Mouse (Mus musculus) cerebellum, postnatal 14 days (tissue): ENCODE results near the gene Usp25.
A peak's percentile ranks its signal among the peaks of the same experiment; 100 is the strongest.

Experiments
- DNase-seq, 2 experiments: peaks; one replicate each; pipeline ENCODE4 v3.0.0; 2021; ENCODE audit warnings: mixed read lengths in 2 of 2

The Usp25 gene

DNA sequence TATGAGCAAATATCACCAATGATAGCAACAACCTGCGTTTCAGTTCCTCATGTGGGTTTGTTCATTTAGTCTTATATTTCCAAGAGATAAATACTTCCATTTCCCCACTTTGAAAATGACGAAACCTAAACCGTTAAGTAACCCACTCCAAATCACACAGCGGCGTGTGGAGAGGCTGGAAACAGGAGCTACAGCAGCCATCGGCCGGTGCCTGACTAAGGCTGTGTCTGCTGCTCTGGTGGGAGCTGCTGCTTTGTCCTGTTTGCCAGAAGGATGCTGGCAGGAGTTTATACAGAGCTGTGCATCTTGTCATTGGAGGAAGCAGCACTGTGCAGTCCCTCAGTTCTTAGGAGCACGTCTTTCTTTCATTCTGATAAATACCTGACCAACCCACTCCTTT lies 21.2 kb downstream of the Usp25 start:
- no peak for DNase-seq

DNA sequence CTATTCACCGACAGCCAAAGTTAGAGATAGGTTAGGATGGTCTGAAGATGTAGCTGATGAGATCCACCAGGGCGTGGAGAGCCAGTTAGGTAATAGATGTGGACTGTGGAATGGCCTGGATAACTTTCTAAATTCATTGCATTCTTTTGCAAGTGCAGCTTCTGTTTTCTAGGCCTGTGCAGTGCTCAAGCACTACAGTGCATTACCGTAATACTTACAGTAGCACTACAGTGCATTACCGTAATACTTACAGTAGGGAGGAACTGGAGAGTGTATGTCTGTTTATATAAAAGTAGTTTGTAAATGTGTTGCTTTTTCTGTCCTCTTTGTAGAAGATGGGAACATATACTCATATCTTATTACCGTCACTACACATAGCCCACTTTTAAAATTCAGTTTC lies 28.1 kb downstream of the Usp25 start:
- DNase-seq = no peak

GRCm38 (mm10) chr16:77043499-77043898 lies 30.0 kb downstream of the Usp25 start:
- no peak for DNase-seq

- no peak for DNase-seq
These were observed 40.7 kb downstream of the Usp25 start for GRCm38 (mm10) chr16:77054184-77054583.

DNA sequence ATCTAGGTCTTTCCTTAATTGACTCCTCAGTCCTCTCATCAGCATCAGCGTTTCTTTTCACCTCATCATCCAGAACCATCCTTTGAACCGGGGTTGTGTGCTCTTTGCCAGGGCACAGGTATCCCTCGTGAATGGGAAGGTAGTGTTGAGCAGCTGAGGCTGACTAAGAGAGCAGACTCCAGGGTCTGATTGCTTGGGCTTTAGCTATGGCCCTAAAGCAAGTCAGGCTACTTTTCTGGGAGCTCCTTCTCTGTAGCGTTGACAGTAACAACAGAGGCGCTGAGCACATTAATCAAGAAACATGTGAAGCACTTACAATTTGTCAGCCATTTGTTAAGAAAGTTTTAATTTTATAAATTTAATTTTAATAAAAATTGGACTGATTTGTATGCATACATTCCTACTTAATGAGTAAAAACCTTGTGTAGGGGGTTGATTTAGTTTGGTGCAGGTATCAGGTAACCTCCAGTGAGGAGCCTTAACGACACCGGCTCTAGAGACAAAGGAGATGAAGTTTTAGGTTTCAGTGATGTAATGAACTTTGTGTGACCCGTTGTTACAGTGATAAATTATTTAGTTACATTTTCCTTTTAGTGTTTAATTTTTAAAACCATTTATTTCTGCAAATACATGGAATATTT lies 42.1 kb downstream of the Usp25 start:
- DNase-seq = no peak

DNA sequence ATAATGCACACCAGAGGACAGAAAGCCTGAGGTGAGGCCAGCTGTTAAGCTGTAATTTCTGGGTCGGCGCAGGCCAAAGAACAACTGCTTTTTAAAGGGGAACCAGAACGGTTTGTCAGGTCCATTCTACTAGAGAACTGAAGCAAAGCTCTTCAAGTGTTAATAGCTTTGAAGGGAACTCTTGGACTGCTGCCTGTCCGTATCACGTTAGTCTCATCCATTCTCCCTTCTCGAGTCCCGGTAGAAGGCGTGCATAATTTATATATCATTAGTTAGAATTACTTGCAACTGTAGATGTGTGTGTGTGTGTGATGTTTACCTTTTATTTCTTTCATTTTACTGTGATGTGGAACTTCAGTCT lies 42.6 kb downstream of the Usp25 start:
- DNase-seq = no peak

GRCm38 (mm10) chr16:77058567-77058966 lies 45.1 kb downstream of the Usp25 start:
- no peak for DNase-seq

DNA sequence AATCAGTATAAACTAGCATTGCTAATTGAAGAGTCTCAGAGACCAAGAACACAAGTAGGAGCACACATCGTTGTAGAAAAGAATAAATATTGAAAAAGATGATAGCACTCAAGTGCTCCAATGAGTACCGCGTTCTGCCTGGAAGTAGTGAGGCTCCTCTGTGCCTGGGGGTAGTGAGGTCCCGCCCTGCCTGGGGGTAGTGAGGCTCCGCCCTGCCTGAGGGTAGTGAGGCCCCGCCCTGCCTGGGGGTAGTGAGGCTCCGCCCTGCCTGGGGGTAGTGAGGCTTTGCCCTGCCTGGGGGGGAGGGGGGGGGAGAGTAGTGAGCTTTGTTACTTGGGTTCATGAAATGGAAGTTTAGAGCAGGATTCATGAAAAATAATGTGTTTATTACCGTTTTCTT lies 46.7 kb downstream of the Usp25 start:
- DNase-seq = no peak

DNA sequence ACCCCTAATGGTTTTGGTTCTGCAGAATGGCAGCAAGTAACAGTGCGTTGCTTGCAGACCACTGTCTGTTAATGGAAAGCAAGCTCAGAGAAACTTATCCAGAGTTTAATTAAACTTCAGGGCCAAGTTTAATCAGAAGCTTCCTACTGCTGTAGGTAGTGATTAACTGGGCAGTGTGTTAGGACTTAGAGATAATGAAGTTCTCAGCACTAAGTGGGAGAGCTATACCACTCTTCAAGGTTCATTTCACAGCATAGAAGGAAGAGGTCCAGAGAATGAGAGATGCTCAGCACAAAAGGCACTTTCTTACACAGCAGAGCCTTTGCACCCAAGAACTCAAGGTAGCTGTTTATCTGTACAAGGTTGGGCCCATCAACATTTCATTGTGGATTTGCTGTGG lies 50.4 kb downstream of the Usp25 start:
- DNase-seq = no peak

DNA sequence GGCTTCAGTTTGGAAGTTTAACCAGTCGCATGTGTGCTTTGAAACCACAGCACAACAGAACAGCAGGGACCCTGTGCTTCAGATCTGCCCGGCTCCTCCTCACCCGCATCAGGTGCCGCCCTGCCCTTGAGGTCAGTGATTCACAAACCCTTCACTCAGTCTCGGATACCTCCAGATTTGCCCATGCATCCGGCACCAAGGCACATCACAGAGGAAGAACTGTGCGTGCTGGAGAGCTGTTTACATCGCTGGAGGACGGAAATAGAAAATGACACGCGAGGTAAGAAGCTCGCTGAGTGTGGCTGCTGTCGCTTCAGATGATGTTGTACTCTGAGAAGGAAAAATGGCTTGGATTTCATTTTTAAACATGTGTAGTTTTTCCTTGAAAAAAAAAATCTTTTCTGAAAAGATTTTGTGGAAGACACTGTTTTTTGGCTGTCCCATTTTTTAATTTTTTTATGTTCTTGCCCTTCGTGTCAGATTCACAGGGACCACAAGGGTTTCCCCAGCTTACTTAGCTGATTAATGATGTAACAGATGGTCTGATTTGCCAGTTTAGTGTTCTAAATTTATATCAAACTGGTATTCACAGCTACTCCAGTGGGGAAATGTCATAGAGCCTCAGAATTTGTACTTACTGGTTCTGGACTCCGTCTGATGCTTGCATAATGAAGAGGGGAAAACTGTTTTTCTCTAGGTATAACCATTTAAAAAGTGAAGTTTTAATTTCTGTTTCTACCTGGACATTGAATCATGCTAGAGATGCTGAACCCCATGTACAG lies 63.6 kb downstream of the Usp25 start:
- peak; percentile 32 to 41 for DNase-seq

DNA sequence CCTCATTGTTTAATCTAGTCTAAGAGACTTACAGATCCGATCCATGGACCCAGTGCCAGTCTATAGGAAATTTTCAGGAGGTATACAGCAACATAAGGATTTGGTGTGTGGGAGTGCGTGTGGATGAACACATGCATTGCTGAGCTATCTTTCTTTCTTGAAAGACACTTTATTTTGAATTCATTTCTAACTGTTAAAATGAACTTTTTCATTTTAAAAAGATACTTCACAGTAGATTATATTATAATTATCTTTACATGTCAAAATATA lies 64.2 kb downstream of the Usp25 start:
- no peak for DNase-seq

DNA sequence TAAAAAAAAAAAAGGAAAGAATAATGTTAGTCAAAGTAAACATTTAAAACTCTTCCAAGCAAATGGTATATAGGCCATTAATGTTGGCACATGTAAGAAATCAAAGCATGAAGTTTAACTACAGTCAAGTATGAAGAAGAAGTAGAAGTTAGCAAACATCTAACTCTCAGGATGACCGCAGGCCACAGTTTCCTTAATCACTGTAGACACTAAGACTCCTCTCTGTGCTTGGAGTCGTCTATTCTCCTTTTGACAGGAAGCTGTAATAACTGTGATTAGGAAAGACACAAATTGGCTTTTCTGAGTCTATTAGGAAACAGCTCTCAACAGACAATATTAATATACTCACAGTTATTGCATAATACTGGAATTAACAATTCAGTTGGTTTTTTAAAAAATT lies 70.6 kb downstream of the Usp25 start:
- DNase-seq = no peak

DNA sequence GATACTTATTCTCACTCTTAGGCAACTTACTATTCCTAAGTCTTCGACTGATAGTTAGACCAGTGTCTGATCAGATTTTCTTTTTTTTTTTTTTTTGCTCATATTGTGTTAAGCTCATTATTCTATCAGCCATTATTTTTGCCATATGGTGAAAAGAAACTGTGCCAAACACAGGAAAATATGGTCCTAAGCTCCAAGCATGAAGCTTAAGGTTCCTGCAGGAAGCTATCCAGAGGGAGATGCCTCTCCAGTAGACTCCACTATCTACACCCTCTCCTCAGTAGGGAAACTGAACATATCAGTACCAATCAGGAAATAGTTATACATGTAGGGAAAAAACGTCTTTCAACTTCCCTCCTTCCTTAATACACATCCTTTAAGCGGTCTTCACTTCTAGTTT lies 76.3 kb downstream of the Usp25 start:
- DNase-seq = no peak

GRCm38 (mm10) chr16:77093526-77093925 lies 80.0 kb downstream of the Usp25 start:
- DNase-seq = no peak

DNA sequence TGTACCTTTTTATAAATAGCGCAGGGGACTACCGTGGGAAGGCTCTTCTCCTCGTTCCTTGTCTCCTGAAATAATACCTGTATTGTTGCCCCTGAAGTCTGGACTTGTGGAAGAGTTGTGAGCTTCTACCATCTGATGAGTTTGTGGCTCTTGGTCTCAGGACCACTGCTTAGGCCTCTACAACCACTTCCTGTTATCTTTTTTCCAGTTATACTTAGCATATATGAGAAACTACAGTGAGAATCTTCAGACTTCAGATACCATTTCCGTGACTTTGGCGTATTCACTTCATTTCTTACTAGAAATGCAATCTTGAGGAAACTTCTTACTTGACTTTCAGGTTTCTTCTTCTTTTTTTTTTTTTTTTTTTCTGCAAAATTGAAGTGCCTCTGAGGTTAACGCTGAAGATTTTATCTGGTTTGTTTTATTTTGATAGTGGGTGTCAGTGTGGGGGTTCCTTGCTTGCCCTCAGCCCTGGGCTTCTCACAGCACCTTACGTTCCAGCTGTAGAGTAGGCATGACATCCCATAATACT lies 81.6 kb downstream of the Usp25 start:
- DNase-seq = no peak

DNA sequence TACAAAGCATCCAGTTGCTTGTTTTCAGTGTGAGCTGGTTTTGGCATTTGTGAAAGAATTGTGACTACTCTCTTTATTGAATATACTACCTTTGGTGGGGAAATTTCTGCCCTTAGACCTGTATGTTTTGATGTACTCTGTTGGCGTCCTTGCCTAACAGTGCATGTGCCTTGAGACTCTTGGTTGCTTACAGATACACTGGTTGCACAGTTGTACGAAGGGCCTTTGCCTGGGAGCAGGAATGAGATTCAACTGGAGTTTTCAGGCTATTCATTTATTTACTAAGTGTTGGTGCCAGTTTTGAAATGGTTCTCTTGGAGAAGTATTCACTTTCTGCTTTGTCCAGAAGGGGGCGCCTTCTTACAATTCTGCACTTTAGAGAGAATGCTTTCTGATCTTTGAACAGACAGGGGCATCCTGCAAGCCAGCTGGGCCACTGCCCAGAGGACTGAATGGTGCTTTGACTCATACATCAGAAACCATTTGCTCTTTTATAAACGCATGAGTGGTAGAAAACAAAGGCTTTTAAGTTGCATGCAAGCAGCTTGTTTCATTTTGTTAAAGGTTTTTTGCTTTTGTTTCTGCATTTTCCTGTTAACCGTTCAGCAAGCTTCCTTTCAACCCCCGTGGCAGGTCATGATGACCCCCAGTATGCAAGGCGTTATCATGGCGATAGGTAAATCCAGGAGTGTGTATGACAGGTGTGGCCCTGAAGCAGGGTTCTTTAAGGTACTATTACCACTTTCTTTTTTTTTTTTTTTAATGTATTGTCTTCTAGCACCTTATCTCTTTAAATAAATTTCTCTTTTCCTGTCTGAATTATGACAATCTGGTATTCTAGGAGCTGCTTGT lies 85.7 kb downstream of the Usp25 start:
- peak; percentile 90 to 93 for DNase-seq

DNA sequence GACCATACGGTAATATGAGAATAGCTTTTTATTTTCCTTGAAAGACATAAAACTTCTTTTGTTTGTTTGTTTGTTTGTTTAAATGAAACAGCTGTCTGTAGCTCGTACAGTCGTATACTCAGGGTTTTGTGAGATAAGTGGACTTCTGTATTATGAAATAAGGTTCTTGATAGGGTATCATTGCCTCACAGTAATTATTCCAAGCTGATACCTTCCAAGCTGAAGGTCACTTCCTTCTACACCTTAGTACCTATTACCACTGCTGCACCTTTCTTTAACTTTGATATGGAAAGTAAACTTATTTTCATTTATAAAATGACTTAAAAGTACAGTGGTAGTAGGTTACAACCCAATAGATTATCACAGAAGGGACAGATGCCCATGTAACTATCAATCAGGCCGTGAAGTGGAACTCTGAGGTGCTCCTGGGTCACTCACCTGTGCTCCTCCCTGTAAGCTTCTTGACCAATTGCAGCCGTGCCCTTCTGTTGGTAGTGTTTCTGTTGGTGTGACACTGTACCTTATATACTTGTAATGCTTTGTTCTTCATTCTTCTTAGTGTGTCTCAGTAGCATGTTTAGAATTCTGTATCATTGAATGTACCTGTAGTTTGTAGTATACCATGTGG lies 90.2 kb downstream of the Usp25 start:
- no peak for DNase-seq

- DNase-seq = no peak
These were observed 97.8 kb downstream of the Usp25 start for GRCm38 (mm10) chr16:77111268-77111667.

DNA sequence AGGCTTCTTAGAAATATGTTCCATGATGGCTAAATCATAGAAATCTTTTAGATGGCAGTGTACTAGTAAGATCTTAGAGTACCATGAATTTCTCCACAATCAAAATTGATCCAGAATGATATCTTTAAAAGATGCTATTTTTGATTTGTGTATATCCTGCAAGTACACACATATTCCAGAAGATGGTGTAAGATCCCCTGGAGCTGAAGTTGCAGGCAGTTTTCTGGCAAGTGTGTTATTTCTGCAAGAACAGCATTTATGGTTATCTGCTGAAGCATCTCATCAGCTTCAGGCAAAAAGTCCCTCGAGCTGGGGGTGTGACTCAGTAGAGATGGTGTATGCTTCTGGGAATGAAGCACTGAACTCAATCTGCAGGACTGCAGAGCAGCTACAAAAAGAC lies 112.4 kb downstream of the Usp25 start:
- no peak for DNase-seq

GRCm38 (mm10) chr16:77128683-77129082 lies 115.2 kb downstream of the Usp25 start:
- peak in 1 of 2 experiments; percentile 19 for DNase-seq

DNA sequence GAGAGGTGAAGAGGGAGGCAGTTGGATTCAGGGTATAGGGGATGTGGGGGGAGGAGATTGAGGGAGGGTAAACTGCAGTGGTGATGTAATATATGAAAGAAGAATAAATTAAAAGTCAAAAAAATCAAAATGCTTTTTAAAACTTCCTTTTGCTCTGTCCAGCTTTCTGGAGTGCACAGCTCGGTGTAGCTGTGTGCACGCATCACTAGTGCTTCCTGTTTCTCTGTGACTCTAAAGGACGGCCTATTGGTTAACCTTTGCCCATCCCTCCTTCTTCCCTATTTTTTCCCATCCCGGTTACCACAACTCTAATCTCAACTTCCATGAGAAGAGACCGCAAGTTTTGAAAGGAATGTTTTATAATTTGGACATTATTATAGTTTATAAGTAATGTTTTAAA lies 119.5 kb downstream of the Usp25 start:
- no peak for DNase-seq

DNA sequence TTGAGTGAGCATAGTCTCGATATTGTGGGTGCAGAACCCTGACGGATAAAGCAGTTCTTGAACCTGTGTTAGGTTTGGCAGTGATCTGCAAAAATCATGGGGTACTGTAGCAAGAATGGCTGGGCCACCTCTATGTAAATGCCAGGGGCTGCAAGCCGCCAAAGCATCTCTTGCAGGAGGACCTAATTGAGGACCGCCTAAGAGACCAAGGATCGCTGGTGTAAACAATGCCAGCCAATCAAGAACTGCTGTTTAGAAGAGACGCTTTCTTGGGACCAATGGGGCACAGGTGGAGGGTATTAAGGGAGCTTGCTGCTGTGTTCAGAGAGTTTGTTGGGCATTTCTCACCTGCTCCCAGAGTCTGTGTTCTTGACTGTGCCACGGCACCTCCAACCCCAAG lies 127.1 kb downstream of the Usp25 start:
- no peak for DNase-seq

- no peak for DNase-seq
These were observed 133.3 kb downstream of the Usp25 start for GRCm38 (mm10) chr16:77146801-77147200.
